Mouse (Mus musculus): Measurements from ENCODE around the gene Elmsan1.
A peak's percentile ranks its signal among the peaks of the same experiment; 100 is the strongest.

Gene Elmsan1

DNA sequence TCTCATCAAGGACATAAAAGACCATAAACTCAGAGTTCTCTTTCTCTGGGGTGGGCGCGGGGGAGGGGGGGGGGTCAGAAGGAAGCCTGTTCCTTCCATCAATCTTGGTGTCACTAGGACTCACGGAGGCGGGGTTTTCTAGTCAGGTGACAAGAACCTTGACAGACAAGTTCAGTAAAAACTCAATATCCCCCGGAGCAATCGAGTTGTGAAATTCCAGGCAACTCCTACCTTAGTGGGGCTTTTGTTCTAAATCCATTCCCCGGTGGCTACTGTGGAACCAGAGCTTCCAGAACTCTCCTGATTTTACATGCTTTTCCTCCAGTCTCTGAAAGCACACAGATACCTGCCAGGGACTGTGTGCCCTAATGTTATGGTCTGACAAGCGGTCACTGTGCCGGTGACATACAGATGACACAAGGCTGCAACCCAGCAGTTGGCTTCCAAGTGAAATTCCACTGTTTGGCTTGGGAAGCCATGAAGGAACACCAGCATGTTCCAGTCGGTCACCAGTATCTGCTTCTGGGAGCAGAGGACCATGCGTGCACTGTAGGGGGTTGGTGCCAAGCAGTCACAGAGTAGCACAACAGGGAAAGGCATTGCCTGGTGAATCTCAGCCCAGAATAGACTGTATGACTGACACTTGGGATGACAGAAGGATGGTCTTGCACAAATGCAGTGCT, 2.8 kb downstream of the Elmsan1 start:
- DNase-seq (ENCODE audit: low spot score), result no peak

DNA sequence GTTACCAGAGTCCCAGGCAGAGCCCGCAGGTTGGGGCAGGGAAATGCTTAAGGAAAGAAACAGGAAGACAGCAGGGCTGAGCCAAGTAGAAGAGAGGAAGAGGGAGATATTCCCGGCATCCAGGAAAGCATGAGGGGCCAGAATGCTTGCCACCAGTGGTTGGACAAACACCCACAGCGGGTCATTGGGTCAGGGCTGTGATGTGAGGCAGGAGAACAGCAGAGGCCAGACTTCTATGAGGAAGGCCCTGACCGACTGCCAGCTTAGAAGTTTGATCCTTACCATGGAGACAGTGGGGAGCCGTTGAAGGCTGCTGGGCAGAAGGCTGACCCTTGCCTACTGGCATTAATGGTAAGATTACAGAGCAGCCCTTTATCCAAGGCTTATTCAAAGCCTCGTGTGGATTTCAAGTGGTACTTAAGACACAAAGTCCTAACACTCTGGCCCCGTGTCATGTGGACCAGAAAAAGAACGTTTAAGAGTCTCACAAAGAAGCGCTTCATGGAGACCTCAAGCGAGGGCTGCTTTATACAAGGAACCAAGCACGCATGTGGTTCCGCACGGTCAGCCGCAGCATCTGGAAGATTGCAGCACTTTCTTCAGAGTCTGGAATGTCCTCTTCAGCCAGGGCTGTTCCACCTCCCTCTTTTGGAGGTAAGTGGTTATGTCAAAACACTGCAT, 4.0 kb downstream of the Elmsan1 start:
- no peak for DNase-seq (ENCODE audit: low spot score)

DNA sequence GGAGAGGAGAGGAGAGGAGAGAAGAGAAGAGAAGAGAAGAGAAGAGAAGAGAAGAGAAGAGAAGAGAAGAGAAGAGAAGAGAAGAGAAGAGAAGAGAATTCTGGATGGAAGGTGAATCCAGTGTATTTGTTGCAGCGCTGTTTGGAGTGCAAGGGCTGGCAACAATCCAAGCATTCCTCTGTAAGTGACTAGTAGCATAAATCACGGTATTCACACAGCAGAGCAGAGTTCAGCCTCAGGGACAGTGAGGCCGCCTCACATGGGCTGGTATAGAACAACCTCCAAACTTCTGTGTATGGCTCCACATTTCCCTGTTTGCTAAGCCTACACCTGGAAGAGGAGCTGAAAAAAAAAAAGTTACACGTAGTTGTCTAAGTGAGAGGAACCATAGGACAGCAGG, 6.4 kb downstream of the Elmsan1 start:
- DNase-seq (ENCODE audit: low spot score), result no peak

DNA sequence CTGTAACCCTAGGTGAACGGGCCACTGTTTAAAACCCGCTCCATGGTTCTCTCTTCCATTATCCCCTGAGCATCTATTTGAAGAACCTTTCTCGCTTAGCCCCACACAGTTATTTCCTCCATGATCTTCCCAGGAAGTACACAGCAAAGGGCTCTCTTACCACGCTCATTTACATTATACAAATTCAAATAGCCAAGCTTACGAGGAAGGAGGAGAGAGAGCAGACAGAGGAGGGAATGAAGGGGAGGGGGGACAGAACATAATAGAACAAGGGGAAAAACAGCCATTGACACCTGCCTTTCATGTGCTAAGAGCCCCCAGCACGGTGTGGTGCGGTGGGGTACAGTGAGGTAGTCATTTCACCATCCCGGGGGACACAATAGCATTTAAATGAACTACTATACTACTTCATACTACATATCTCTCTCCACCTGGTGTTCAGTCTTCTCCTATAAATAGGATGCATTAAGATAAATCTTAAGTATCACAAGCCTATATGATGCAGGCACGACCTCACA, 7.6 kb downstream of the Elmsan1 start:
- DNase-seq (ENCODE audit: low spot score), result no peak

DNA sequence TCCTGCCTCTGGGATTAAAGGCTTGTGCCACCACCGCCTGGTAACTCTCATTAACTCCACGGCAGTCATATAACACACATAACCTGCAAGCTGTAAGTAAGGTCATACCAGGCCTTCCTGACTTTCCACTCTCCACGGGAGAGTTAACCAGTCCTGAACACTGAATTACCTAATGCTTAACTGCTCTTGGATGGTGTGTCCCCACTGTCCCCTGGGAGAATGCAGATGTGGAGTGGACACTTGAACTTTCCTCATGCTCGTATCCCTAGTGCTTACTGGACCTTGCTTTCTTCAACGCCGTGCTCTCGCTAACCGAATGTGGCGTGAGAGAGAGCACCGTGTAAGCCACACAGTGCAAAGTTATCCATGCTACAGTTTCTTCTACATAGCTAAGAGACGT, 8.4 kb downstream of the Elmsan1 start:
- no peak for DNase-seq (ENCODE audit: low spot score)

DNA sequence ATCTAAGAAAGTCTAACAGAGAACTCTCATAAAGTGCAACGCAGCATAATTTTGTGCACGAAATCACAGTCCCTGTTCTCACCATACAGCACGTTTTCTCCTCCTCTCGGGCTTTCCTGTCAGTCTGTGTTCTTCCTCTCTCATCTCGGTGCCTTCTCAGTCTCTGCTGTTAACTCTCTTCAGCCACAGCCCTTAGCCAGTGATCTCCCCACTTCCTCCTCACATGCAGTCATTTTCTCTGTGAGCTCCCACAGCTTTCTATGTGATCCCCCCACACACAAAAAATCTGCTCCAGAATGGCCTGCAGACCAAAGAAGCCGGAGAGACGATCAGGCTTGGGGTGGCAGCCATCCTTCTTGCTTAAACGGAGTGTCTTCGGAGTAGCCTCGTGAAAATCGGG, 9.6 kb downstream of the Elmsan1 start:
- DNase-seq (ENCODE audit: low spot score), result no peak

DNA sequence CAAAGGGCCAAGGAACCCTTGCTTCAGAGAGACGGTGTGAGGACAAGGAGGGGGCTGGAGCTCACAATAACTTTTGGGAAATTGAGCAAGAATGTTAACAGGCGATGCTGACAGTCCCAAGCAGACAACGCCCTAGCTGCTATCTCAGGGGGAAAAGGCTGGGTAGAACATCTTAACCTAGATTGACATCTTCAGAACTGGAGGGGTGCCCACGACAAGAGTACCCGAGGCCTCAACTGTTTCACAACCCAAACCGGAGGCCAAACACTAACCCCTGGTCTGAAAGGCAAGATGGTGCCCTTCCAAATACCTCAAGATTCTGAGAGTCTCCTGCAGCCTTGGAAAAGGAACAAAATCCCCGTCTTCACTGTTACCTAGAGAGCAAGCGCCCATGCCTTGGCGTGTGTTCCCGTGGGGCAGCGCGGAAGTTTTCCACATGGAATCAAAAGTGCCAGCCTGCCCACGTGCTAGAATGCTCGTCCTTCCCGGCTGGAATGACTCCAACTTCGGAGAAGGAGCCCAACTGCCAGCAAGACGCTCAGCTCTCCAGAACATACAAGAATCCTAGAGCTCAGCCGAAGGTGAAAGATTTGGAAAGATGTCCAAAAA, 11.4 kb downstream of the Elmsan1 start:
- DNase-seq (ENCODE audit: low spot score), result no peak

DNA sequence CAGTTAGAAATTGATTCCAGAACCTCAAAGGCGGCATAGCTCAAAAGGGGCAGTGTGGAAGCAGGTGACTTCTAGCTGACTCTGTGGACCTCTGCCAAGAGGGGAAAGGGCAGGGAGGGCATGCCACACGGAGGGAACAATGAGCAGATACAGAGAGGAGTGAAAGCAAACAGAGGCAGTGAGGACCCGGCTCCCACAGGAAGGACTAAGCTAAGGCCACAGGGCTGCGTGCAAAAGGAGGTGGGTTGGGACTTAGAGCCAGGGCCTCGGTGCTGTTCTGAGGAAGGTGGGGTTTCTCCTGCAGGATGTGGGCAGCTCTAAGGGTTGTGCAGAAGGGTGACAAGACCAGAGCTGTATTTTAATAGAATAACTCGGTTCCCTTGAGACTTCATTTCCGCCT, 12.2 kb downstream of the Elmsan1 start:
- DNase-seq (ENCODE audit: low spot score), result no peak

DNA sequence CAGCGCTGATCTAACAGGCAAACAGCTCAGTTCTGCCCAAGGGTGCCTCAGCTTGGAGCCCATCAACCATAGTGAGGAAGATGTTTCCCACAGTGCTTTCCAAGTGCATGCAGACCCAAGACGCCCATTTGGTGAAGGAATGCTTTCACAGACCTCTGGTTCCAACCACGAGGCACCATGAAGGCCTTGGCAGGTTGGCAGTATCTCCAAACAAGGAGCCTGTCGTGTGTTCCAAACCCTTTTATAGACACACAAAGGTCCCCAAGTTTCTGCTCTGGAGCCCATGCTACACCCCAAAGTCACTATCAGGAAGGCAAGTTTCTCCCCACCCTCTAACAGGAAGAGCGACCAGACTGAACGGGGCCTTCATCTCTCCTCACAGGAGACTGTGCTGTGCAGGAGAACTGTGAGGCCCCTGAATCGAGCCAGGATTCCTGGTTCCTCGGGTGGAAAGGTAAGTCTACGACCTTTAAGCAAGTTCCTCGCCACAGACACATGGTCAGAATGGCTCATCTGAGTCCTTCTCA, 13.0 kb downstream of the Elmsan1 start:
- no peak for DNase-seq (ENCODE audit: low spot score)

DNA sequence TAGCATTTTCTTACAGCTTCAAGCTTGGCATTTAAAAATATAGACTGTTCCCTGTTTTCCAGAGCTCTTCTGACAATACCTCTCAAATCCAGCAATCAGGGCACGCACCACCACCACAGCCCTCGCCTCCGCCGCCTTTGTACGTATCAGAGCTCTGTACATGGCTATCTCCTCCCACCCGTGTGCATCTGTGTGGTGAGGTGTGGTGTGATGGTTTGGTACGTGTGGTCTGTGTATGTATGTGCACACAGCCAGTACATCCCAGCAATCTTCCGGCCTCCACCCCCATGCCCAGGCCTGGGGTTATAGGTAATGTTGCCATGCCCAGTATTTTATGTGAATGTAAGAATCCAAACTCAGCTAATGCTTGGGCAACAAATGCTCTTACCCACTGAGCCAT, 14.0 kb downstream of the Elmsan1 start:
- no peak for DNase-seq (ENCODE audit: low spot score)

DNA sequence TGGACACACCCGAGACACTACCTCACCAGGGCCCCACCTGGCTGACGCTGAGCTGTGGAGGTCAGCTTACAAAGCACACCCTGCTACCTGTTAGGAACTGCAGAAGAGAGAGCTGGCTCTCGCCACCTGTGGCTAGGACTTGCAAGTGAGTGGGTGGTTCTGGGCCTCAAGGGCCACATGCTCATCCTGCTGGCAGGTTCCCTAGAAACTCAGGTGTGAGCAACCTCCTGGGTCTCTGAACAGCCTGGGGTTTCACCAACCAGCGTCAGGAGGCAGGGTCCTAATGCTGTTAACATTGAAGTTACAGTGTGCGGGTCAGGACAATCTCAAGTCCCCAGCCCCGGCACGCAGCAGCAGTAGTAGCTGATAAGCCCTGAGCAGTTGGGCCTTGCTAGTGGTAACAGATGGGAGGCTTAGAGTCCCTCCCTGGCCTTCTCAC, 14.9 kb downstream of the Elmsan1 start:
- no peak for DNase-seq (ENCODE audit: low spot score)

DNA sequence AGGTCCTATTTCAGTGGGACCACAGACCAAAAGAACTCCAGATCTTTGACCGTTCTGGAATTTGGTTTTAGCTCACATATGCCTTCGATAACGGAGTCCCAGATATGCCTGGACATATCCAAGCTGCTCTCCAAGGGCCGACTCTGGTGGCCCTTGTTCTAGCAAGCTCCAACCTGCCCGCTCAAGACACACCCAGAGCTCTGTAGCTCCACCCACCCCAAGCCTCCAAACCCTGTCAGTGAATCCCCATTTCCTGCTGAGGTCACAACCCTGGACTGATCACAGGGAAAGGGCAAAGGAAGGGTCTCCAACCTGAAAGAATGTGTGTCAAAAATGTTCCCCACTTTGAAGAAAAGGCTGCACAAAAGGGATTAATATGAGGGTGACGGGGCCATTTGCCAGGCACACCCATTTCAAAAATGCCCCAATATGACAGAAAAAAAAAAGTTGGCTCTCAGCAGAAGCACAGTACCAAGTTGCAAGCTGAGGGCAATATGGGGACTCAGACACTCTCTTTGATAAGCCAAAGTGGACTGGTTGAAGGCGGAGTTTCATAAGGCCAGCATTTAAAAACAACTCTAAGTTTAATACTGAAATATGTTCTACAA, 15.4 kb downstream of the Elmsan1 start:
- DNase-seq (ENCODE audit: low spot score), result no peak

DNA sequence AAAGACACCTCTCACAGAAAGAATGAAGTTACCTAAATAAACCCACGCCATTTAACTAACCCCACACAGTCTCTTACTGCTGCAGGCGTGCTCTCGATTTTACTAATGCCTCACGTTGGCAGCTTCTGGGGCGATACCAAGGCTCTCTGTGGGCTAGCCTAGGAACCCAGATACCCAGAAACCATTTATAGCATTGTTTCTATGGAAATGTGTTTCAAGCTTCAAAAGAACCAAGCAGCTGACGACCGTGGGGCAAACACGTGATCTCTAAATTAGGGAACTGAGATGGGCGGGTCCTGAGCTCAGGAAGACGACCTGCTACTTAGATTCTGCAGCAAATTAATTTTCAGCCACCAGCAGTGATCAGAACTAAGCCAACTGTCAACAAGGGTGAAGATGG, 16.1 kb downstream of the Elmsan1 start:
- no peak for DNase-seq (ENCODE audit: low spot score)

DNA sequence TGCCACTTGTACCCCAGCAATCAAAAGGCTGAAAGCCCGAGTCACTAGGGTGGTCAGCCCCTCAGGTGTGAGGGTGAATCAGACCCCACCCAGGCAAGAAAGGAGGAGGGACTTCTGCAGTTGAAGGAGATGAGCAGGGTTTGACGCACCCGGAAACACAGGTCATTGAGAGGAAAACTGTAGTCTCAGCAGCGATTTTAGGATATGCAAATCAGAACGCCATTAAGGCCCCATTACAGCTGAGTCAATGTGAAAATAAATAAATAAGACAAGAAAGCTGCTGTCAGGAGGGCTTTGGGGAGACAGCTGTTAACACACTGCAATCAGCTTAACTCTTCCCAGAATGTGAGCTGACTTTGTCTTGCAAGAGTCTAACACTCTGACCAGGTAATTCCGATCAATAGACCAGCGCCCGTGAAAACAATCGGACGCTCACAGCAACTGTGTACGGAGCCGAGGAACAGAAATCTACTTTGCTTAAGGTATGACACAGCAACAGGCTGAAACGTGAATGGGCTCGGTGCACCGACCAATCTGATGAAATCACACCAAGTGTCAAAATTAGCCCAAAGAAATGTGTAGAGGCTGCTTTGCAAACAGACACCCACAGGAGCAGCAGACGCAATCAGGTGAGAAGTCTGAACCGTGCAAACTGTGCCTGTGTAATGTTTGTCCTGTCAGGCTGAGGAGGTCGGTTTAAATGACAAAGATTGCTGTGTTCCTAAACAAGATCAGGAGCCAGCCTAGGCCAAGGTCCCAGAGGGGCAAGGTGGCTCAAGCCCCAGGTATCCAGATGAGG, 16.8 kb downstream of the Elmsan1 start:
- DNase-seq (ENCODE audit: low spot score), result no peak

DNA sequence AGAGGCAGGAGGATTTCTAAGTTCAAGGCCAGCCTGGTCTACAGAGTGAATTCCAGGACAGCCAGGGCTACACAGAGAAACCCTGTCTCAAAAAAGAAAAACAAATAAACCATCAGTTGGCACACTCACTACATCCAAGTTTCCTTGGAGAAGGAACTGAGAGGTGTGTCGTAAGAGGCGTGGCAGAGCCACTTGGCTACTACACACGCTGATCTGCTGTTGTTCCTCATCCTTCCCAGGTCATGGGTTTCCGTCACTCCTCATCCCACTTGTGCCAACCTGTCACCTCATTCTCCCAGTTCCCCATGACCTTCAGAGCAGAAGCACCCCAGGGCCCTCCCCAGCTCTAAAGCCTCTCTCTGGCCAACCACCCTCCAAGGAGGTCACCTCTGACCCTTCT, 17.5 kb downstream of the Elmsan1 start:
- no peak for DNase-seq (ENCODE audit: low spot score)

DNA sequence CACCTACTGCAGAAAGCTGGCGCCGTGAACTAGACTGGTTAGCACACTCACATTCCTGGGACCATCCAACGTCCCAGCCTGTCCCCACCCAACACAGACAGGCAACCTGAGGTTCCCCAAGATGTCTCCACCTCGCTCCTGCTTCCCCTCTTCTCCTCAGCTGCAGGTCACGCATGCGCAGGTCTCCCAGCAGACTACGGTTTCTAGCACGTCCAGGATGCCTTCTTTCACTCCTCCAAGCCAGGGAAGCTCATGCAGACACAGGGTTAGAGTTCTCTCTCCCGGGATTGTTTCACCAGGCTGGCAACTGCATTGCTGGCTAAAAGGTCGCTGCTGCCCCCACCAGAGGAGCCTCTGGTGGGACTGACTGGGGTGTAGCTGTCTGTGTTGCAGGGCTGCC, 19.8 kb downstream of the Elmsan1 start:
- no peak for DNase-seq (ENCODE audit: low spot score)

DNA sequence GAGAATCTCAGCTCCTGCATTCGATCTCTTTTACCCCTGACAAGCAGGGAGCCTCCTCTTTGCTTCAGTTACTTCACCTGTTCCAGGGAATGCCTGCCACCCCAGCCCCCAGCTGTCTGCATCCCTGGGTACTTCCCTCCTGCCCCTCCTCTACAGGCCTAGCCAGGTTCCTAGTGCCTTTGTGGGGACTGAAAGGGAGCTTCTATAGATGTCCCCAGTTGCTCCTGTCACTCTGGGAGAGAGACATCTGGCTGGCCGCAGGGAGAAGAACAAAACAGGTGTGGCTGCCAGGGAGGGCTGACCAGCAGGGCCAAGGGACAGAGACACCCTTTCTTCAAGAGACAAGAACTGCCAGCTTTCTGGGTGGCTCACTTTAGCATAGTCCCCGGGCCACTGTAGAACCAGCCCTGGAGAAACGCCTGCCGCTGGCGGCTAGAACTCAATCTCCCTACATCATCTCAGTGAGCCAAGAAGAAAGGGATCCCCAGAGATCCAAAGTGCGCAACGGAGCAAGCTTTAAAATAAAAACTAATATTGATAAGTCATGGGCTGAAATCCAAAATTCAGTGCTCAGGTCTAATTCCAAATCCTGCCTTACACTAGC, 20.5 kb downstream of the Elmsan1 start:
- DNase-seq (ENCODE audit: low spot score), result no peak

DNA sequence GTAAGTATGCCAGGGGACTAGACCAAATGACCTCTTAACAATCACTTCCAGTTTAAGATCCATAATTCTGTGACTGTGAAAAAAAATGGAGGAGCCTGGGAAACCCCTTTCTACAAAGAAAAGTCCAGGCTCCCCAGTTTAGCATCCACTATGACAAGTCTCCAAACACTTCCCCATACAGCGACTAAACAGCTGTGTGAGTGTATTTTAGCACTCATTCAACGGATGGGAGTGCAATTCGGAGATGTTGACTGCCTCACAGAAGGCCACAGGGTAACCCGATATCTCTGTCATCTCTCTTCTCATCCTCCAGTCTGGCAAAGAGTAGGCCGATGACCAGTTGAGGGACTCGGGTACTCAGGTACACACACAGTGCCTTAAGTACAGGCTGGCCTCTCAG, 23.5 kb downstream of the Elmsan1 start:
- DNase-seq (ENCODE audit: low spot score), result no peak

DNA sequence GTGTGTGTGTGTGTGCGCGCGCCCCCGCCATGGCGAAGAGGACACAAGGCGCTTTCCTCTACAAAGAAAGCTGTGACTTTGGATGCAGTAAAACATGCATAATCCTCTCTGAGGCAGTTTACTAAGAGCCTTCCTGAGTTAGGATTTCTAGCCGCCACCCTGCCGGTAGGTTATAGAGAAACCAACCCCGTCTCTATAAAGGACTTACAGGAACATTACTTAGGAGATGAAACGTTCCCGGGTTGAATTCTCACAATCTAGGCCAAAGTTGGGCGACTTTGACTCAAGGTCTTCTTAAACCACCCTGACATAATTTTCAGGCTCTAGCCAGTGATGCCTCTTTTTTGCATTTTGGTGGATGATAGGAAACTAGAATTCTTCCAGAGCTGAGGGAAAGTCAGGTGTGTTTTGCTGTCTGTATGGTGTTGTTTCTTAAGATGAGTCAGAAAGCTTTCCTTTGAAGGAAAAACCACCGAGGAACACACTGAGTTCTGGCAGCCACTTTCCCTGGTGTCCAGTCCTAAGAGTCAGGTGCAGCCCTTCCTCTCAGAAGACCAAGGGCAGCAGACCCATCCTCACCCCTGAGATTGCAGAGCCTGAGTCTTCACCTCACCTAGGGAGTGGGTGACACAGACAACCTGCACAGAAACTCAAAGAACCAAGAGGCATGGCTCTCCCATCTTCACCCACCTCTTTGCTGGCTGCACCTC, 24.1 kb downstream of the Elmsan1 start:
- DNase-seq (ENCODE audit: low spot score), result no peak

DNA sequence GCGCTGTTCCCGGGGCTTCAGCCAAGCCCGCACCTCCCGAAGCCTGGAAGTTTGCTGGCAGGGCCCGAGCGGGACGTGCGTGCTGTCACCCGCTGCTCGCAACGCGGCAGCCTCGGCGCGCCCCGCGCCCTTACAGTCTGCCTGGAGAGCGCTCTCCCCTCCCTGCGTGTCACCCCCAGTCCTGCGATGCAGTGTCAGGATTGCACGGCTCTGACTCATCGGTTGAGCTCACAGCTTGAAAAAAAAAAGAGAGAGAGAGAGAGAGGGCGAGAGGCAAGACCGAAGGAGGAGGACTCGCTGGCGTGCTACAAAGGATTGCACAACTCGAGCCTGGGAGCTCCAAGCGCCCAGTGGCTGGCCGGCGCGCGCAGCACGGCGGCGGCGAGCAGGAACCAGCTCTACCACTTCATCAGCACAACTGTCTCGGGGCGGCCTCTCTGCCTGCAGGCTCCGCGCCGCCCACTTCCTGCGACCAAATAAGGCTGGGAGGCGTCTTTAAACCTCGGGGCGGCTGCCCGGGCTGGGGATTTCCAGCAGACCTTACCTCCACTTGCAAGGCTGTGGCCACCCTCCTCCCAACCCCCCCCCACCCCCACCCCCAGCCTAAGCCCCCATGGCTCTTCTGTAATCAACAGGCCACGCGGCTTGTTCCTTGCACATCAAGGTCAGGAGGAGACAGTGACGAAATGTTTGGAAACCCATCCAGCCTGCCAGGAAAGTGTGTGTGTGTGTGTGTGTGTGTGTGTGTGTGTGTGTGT, 24.9 kb downstream of the Elmsan1 start:
- DNase-seq (ENCODE audit: low spot score), result peak; percentile 94

All from layer of hippocampus, adult 11-12 months (tissue).